Mouse (Mus musculus) embryo, embryonic 10 days (tissue): ENCODE measurements at regions not wholly inside any gene's neighbourhood (a gene's known extent, or its start where the extent isn't known, plus 50 kb on each side); places are given as distances from the start of the nearest gene placed in this dataset.

Source experiments
- DNase-seq: peaks from one replicate; pipeline ENCODE4 v3.0.0-alpha.2; 2015; ENCODE audit warnings: low spot score

DNA sequence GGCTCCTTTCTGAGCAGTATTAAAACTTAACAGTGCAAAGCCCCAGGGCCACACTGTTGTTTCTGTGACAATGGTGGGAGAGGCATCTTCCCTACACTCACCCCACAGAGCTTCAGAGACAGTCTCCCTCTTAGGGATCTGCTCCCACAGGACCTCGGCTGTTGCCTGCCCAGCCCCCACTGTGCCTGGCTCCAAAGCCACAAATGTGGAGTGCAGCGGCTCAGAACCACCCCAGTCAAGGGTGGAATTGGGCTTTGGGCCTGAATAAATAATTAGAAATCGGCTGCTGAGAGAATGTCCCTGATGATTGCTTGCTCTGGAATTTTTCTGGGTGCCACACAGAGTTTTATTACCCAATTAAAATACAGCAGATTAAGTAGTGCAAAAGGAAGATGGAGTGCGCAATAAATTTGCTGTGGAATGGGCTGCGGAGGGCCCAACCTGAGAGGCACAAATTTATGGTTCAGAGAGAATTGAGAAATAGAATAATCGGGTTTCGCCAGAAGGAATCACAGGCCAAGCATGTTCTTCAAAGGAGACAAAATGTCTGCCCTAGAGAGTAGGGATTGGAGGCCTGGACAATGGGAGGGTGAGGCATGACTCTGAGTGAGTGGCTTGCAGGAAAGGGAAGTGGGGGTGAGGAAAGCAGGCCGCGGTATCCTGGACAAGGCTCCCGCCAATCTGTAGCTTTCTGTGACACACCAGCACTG lies 56.4 kb downstream of the Cd24a start:
- DNase-seq, result no peak

- DNase-seq, result no peak
These were observed 63.3 kb downstream of the Cd24a start for GRCm38 (mm10) chr10:43641169-43641945.

- no peak for DNase-seq
These were observed 68.2 kb downstream of the Cd24a start for GRCm38 (mm10) chr10:43646326-43646725.

DNA sequence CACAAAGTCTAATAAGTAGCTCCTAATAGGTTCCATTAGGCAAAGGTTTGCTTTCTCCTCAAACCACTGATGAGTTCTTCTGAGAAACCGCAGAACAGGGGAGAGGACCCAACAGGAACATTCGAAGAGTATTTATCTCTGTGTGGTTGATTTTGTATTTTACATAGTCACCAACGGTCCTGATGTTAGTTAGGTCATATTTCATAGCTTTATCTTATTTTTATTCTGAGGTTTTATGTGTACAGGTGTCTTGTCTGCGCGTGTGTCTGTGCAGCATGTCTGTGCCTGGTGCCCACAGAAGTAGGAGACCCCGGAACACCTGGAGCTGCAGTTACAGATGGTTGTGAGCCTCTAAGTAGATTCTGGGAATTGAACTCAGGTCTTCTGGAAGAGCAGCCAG lies 68.9 kb downstream of the Cd24a start:
- DNase-seq, result no peak

- no peak for DNase-seq
These were observed 70.1 kb downstream of the Cd24a start for GRCm38 (mm10) chr10:43648186-43648585.

DNA sequence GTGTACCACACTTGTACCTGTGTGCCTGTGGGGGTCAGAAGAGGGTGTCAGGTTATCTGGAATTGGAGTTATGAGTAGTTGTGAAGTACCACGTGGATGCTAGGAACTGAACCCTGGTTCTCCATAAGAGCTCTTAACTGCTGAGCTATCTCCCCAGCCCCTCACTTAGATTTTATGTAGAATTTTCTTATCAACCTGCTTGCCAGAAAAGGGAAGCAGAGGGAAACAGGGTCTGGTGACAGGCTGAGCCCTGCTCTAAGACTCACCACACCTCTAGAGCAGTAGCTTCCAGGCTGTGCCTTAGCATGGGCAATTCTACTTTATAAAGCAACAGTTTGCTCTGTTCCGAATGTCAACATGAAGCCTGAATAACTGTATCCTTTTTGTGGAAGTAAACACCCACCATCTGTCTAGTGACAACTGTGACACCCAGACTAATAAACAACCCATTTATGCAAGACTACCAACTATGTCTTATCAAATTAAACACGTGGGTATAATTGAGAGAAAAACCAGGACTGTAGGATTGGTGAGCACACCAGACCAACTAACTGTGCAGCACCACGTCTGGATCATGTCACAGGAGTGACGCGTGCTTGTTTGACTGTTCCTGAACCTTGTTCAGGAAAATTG lies 70.8 kb downstream of the Cd24a start:
- DNase-seq, result no peak

DNA sequence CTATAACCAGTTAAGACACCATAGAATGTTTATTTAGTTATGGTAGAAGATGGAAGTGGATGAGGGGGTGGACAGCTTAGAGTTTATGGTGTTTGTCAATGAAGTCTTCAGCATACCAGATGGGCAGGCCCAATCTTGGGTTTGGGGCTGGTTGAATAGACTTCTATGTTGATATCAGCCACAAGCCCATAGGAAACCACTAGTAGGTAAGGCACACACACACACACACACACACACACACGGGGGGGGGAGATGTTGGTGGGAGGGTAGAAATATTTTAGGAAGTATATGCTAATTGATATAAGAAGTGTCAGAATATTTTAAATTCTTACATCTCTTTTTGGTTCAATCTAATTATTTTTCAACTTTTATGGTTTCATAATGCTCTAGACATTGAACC lies 72.4 kb downstream of the Cd24a start:
- no peak for DNase-seq

GRCm38 (mm10) chr10:43651505-43651904 lies 73.4 kb downstream of the Cd24a start:
- peak; percentile 30 for DNase-seq

GRCm38 (mm10) chr10:43651915-43652314 lies 73.8 kb downstream of the Cd24a start:
- no peak for DNase-seq

GRCm38 (mm10) chr10:43655082-43655671 lies 77.1 kb downstream of the Cd24a start:
- no peak for DNase-seq

- DNase-seq, result no peak
These were observed 77.6 kb downstream of the Cd24a start for GRCm38 (mm10) chr10:43655680-43656079.

- DNase-seq, result no peak
These were observed 78.1 kb downstream of the Cd24a start for GRCm38 (mm10) chr10:43656207-43656606.

DNA sequence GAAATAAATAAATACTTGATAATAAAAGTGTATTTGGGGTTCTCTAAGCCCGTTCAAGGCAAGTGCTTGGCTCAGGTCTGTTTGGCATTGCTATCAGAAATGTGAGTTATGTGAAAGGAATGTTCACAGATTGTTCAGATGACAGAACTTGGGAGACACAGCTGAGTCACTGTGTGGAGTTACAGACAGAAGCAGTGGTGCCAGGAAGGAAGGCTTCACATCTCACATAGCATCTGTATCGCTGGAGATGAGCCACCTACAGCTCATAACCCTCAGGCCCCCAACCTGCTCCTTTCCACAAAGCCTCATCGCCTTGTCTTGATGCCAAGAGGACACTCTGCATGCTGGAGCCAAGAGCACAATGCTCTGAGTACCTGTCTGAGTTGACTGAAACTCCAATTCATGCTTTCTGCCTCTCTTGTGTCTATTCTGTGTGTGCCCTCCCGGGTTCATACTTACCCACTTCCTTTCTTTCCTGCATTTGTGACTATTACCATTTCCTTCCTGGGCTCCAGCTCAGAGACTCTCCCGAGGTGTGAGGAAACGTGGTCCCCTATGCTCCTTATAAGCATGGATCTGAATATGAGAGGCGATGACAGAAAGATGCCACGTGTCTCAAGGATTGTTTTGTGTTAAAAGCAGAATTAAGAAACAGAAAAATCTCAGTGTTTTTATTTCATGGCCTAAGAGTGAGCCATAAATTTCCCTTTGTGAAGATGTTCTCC lies 79.6 kb downstream of the Cd24a start:
- no peak for DNase-seq

DNA sequence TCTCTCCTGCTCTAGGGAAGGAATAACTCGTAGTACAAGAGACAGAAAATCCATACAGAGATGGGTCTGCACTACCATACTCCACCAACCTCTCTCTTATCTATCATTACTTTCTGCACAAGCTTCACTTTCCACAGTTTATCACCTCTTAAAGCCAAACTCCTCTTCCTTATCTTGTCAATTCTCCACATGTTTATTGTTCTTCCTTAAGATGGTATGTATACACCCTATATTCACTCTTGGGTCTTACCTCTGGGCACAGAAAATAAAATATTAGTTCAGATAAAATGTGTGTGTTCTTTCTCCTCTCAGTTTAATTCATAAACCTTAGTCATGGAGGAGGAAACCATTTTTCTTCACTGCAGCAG lies 80.1 kb downstream of the Cd24a start:
- no peak for DNase-seq

GRCm38 (mm10) chr10:43664844-43665243 lies 86.8 kb downstream of the Cd24a start:
- DNase-seq, result no peak

GRCm38 (mm10) chr10:43666262-43667085 lies 88.4 kb downstream of the Cd24a start:
- DNase-seq, result no peak

- DNase-seq, result no peak
These were observed 89.1 kb downstream of the Cd24a start for GRCm38 (mm10) chr10:43667086-43667690.

DNA sequence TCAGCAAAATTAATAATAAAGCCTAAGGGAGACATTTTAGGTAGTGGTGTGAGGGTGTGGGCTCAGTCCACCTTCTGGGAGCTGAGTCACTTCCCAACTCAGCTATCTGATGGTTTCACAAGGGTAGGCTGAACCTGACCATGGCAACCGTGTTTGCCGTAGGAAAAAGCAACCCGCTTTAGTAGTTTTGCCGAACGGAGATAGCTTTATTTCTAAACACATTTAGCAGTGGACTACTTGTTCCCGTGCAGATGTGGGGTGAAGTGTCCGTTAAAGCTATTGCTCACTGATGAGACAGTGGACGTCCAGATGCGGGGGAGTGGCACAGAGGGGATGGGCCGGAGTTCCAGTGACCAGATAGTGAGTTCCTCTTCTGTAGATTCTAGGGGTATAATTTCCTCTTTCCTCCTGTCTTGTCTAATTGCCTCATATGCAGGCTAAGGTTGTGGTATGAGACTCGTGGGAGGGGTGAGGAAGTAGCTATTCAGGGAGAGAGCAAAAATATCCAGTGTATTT lies 89.7 kb downstream of the Cd24a start:
- no peak for DNase-seq

- no peak for DNase-seq
These were observed 91.4 kb downstream of the Cd24a start for GRCm38 (mm10) chr10:43669471-43669870.

DNA sequence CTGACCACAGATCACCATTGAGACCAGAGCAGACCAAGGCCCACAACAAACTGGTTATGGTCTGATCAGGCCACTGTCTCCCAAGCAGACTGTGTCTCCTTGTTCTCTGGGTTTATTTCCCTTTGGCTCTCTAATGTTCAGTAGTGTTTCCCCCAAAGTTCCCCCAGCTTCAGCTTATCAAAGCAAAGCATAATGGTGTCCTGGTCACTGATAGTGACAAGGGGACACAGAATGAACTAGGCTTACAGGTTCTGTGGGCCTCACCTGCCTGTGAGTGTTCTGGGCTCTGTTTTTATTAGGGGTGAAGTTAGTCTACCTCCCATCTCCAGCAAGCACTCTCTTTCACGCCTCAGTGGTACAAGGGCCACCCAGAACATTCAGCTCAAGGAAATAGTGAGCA lies 92.7 kb downstream of the Cd24a start:
- no peak for DNase-seq

DNA sequence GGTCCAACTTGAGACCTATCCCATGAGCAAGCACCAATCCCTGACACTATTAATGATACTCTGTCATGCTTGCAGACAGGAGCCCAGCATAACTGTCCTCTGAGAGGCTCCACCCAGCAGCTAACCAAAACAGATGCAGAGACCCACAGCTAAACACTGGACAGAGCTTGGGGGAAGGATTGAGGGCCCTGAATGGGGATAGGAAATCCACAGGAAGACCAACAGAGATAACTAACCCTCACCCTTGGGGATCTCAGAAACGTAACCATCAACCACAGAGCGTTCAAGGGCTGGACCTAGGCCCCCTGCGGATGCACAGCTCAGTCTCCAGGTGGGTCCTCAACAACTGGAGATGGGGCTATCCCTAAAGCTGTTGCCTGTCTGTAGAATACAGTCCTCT lies 93.7 kb downstream of the Cd24a start:
- DNase-seq, result no peak
